Mouse (Mus musculus) mouse embryonic stem cell (cell line): ENCODE data around the gene Dnajc16.

Experiments used
- in situ Hi-C, 2 experiments: fragments of 300-500 bp; cut with MboI; formaldehyde crosslinking; loops; 1 replicate in 1 of 2; 3 replicates in 1 of 2; pipeline ENCODE4 v1.14.3; 2019 to 2020; ENCODE audit warnings: low sequenced_read_pairs in 2 of 2, low pct_unique_long_range_greater_than_20kb in 1 of 2, mixed read lengths in 1 of 2; ENCODE audit not compliant: unreplicated experiment in 1 of 2

Gene Dnajc16

DNA sequence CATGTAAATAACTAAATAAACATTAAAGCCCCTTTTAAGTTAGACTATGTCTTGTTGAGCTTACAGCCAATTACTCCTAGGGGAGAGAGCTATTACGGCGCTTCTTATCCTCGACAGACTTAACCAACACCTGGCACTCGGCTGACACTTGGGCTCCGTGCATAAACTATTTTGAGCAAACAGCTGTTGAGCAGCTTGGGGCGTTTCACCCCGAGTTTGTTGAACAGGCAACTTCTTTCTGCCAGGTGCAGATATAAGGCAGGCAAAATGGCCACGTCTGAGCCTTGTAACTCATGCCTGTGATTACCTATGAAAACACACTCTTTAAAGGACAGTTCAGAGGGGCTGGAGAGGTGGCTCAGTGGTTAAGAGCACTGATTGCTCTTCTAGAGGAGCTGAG, 52.7 kb downstream of the Dnajc16 start:
- in situ Hi-C loops: no loop called here

- in situ Hi-C loops: no loop called here
Observed at GRCm38 (mm10) chr4:141736856-141737255, 53.9 kb downstream of the Dnajc16 start.

DNA sequence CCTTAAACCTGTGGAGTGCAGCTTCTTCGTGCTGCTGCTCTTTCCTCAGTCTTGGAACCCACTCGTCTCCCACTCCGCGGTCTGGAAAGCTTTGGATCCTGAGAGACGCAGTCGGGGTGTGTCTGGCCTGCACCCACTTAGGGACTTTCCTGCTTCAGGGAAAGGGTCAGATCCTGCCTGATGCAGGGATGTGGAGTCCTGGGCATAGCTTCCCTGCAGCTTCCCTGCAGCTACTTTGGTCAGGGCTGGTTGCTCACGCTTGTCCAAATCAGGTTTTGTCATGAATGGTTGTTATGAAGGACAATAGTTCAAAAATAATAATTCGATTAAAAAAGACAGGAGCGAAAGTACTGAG, 55.5 kb downstream of the Dnajc16 start:
- in situ Hi-C loops: no loop called here

GRCm38 (mm10) chr4:141734446-141735205, 56.1 kb downstream of the Dnajc16 start:
- in situ Hi-C loops: no loop called here

DNA sequence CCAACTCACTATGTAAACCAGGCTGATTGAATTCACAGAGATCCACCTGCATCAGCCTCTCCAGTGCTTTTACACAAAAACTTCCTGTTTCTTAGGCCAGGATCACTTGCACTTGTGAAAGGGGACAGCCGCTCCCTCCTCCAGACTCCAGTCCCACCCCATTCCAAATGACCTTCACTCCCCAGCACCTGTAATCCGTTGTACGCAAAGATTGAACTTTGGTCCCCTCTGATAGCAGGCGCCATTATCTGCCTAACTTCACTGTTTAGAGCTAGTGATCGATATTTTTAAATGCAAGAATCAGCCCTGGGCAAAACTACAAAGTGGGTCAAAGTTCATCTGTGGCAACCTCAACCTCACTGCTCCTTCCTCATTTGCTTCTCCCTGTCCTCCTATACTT, 59.0 kb downstream of the Dnajc16 start:
- in situ Hi-C loops: no loop called here

DNA sequence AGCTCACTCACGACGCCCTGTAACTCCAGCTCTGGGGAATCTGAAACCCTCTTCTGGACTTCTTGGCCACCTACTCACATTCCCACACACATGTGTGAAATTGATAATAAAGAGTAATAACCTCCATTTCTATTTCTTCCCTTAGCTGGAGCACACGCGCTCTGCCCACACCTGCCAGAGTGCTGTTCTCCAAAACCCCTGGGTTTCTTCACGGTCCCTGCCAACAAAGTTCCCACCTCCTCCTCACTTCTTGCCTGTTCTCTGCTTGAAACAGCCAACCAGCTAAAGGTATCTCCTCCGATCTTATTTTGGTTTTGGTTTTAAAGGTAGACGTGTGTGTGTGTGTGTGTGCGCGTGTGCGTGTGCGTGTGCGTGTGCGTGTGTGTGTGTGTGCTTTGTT, 60.3 kb downstream of the Dnajc16 start:
- in situ Hi-C loops: no loop called here

- in situ Hi-C loops: no loop called here
Observed at GRCm38 (mm10) chr4:141729266-141729665, 61.5 kb downstream of the Dnajc16 start.

- in situ Hi-C loops: no loop called here
Observed at GRCm38 (mm10) chr4:141725738-141726137, 65.0 kb downstream of the Dnajc16 start.

DNA sequence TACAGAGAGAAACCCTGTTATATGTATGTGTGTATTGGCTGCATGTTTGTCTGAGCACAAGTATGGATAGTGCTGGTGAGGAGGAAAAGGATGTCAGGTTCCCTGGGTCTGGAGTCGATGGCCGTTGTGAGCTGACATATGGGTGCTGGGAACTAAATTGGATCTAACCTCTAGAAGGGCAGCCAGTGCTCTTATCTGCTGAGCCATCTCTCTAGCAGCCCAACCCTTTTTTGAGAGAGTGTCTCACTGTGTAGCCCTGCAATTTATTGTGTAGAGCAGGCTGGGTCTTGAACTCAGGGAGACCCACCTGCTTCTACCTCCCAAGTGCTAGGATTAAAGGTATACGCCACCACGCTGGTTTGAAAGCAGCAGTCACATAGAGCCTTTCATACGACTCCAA, 65.5 kb downstream of the Dnajc16 start:
- in situ Hi-C loops: no loop called here

DNA sequence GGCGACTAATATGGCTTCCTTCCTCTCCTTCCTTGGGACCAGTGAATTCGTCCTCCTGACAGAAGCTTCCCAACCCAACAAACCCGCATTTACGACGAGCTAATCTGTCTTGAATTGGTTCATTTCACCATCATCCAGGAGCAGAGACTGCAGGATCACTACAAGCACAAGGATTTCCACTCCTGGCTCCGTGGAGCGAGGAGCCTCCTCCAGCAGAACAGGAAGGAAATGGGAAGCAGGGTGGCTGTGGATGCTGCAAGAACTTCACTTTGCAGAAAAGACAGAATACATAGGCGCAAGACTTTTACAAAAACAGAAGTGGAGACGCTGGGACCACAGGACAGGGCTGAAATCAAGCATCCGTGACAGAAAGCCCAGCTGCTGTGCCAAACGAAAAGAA, 66.1 kb downstream of the Dnajc16 start:
- in situ Hi-C loops: no loop called here

GRCm38 (mm10) chr4:141723673-141724068, 67.1 kb downstream of the Dnajc16 start:
- in situ Hi-C loops: no loop called here

DNA sequence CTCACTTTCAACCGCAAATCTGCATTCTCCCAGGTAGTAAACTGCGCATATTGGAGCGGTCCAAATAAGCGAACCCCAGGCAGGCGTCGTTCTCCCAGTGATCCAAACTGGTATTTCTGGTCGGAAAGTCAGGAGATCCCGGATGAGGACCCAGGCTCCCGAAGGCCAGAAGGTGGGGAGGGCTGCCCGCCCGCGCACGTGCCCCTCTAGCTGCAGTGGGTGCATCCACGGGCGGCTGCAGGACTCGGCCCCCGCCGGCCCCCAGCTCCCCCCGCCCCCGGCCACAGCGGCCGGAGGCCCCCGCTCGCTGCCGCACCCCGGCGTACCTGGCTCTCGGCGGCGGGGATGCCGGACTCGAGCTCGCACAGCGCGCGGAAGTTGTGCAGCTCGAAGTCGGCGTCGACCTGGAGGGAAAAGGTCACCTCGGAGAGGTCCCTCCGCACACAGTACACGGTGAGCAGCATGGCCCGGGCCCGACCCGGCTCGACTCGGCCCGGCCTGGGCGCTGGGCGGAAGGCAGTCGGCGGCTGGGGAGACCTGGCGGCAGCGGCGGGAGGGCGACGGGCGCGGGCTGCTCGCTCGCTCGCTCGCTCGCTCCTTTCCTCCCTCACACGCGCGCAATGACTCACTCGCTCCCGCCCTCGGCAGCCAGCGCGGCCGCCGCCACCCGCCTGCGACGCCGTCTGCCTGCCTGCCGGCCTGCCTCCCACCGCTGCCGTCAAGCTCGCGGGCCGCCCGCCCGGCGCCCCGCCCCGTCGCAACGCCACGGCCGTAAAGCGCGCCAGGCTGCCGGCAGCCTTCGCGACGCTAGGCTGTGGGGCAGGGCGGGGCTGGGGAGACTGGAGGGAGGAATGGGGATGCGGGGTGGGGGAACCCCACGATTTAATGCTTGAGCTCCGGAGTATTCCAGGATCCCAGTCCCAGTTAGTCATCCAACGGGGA, 67.7 kb downstream of the Dnajc16 start, which contains the start of gene Ddi2:
Ddi2 (minus strand) TSS at position 689 of the 942 bp plus-strand sequence.
- in situ Hi-C loops: no loop called here

GRCm38 (mm10) chr4:141721961-141722360, 68.8 kb downstream of the Dnajc16 start:
- in situ Hi-C loops: no loop called here

DNA sequence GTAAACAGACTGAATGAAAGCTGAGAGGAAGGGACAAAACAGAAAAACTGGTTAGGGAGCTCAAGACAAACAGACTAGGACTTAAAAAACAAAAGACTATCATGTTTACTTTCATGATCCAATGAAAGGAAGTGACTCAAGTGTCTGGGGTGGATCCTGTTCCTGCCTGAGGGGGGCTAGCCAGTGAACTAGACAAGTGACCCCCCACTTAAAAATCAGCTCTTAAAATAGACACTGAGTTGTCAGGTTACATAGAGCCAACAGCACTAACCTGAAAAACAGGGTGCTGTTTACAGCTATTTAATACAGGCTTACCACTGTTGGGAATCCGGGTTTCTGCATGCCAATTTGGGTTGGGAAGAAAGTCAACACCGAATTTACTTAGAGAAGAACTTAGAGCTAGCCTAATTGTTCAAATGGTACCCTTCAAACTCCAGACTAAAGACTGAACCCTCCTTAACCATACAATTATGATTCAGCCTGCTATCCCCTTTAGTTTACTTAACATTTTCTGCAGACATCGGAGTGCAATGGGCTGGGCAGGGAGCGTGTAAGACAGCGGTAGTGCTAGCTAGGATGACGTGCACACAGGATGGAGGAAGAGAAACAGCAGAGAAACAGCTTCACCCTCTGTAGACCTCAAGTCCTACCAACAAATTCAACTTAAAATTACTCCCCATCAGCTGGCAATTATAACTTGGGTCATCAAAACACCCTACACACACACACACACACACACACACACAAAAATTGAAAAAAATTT, 69.8 kb downstream of the Dnajc16 start:
- in situ Hi-C loops: no loop called here

- in situ Hi-C loops: no loop called here
Observed at GRCm38 (mm10) chr4:141719304-141719703, 71.4 kb downstream of the Dnajc16 start.

GRCm38 (mm10) chr4:141717633-141718032, 73.1 kb downstream of the Dnajc16 start:
- in situ Hi-C loops: no loop called here

- in situ Hi-C loops: no loop called here
Observed at GRCm38 (mm10) chr4:141715027-141715426, 75.7 kb downstream of the Dnajc16 start.

DNA sequence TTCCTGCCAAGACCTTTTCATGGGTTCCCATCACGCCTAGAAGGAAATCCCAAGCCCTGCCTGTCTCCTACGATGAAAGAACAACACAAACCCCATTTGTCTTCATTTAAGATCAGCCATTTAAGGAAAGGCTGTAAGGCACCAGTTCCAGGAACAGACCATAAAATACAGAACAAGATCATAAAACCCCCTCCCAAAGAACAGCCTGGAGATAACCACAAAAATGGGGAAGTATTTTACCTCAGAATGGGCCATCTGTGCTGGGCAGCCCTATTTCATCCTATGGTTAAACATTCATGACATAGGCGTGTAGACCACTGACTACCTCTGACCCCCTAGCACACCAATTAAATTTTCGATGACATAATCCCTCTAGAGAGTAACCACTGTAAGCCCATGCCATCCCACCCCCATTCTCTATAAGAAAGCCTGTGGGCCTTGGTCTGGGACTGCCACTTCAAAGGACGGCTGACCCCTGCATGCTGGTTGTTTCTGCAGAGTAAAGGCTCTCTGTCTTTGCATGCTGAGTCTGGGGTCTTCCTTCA, 77.1 kb downstream of the Dnajc16 start:
- in situ Hi-C loops: no loop called here

DNA sequence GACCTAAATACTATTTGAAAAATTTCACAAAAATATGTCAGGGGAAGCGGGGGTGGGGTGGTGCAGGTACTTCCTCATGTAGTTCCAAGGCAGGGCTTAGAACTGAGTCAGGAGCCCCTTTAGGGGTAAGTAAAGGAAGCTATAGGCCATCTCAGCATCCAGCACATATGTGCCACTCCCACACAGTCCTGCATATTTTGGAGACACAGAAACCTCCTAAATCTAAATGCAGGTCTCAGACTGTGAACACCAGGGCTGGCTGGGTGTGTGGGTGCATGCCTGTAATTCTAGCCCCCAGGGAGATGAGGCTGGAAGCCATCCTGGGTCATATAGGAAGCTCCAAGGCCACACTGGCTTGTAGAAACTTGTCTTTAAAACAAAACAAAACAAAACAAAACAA, 79.5 kb downstream of the Dnajc16 start:
- in situ Hi-C loops: no loop called here
